ENCODE assay signal across 20 mouse cellular contexts in the genomic region with DNA sequence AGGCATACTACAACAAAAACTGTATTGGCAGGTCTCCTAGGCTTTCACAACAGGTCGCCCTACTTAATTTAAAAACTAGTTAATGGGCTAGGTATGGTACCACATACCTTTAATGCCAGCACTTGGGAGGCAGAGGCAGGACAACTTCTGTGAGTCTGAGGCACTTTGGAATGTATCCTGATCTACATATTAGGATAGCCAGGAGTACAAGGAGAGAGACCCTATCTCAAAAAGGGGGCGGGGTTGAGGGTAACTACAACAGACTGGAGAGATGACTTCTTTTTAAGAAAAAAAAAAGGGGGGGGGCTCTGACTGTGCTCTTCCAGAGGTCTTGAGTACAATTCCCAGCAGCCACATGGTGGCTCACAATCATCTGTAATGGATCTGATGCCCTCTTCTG. TPM values are rescaled to one million over a fixed set of nuclear protein-coding genes. Genes with fewer than 3 reads are reported as not detected.
"Had no signal": no experiment of that assay in that cellular context is flagged by ENCODE, and none has a peak within 500 bp of the region (broad histone marks: within the 10 kb centered on the region; RNA-seq: fewer than 3 reads in every experiment).

No protein-coding gene starts in this region.

- H3K9ac ChIP-seq: liver, postnatal 0 days; lung, embryonic 15.5 days; midbrain, embryonic 13.5 days; midbrain, embryonic 15.5 days; neural tube, embryonic 12.5 days had no signal

- H3K27ac ChIP-seq: lung, embryonic 15.5 days; macrophage; midbrain, embryonic 13.5 days; midbrain, embryonic 15.5 days; neural tube, embryonic 12.5 days had no signal

- ATAC-seq: liver, postnatal 0 days; lung, postnatal 0 days; midbrain, embryonic 13.5 days; midbrain, embryonic 15.5 days had no signal

- H3K9me3 ChIP-seq: lung, embryonic 15.5 days; megakaryocyte, embryonic 14.5 days; midbrain, embryonic 13.5 days; midbrain, embryonic 15.5 days; neural tube, embryonic 12.5 days had no signal

- H3K4me1 ChIP-seq: lung, embryonic 15.5 days; midbrain, embryonic 13.5 days; midbrain, embryonic 15.5 days; neural tube, embryonic 12.5 days had no signal

- H3K27me3 ChIP-seq: lung, embryonic 15.5 days; megakaryocyte, embryonic 14.5 days; midbrain, embryonic 13.5 days; midbrain, embryonic 15.5 days; neural tube, embryonic 12.5 days had no signal

- H3K4me3 ChIP-seq: lung, embryonic 15.5 days; megakaryocyte, embryonic 14.5 days; midbrain, embryonic 13.5 days; midbrain, embryonic 15.5 days; neural tube, embryonic 12.5 days had no signal

- DNase-seq: liver, postnatal 0 days; lung, adult 2 months; lung, postnatal 14 days; lung, postnatal 36 days; retina, postnatal 1 day; right cerebral cortex, adult 18-20 months; right cerebral cortex, postnatal 25 days; right cerebral cortex, postnatal 4 days; spleen, adult 18-20 months; thymus, adult 2 months; thymus, postnatal 25 days; thymus, postnatal 4 days had no signal

RNA-seq across cellular contexts. Expression of a gene that starts 22.7 kb away (rescaled TPM):
- total RNA-seq: neutrophil, adult 5-6 weeks had no signal
